Mouse (Mus musculus) CH12.LX (cell line): Measurements from ENCODE around the gene Gse1.

Experiments used
- CHD1 ChIP-seq: IDR thresholded peaks from 2 replicates; pipeline ENCODE4 v1.6.1; 2012; ENCODE audit warnings: low read depth, low read length, improper control_type of control experiment, inconsistent platforms
- CTCF ChIP-seq, 2 experiments: IDR thresholded peaks in 1 of 2; conservative IDR thresholded peaks in 1 of 2; 2 replicates each; pipeline ENCODE4 v1.5.1; 2011 to 2012; ENCODE audit warnings: low read depth in 2 of 2, low read length in 2 of 2, improper control_type of control experiment in 1 of 2, inconsistent platforms in 1 of 2, mild to moderate bottlenecking in 1 of 2, moderate library complexity in 1 of 2
- GABPA ChIP-seq: IDR thresholded peaks from 2 replicates; pipeline ENCODE4 v1.6.1; 2012; ENCODE audit warnings: low read depth, low read length, improper control_type of control experiment, inconsistent platforms; ENCODE audit not compliant: insufficient replicate concordance
- MAFK ChIP-seq: IDR thresholded peaks from 2 replicates; pipeline ENCODE4 v1.6.1; 2011; ENCODE audit warnings: low read length, improper control_type of control experiment; ENCODE audit not compliant: insufficient replicate concordance
- MAX ChIP-seq: IDR thresholded peaks from 2 replicates; pipeline ENCODE4 v1.6.1; 2011; ENCODE audit warnings: low read length, improper control_type of control experiment
- MAZ ChIP-seq: IDR thresholded peaks from 2 replicates; pipeline ENCODE4 v1.6.1; 2012; ENCODE audit warnings: low read depth, mild to moderate bottlenecking, inconsistent platforms, low read length, improper control_type of control experiment, moderate library complexity
- MEF2A ChIP-seq: IDR thresholded peaks from 2 replicates; pipeline ENCODE4 v1.6.1; 2014; ENCODE audit warnings: low read depth, mild to moderate bottlenecking, inconsistent platforms, low read length, improper control_type of control experiment, borderline replicate concordance
- MYC ChIP-seq: IDR thresholded peaks from 2 replicates; pipeline ENCODE4 v1.6.1; 2011; ENCODE audit warnings: low read depth, mild to moderate bottlenecking, improper control_type of control experiment, low read length
- NRF1 ChIP-seq: IDR thresholded peaks from 2 replicates; pipeline ENCODE4 v1.6.1; 2014; ENCODE audit warnings: low read depth, mild to moderate bottlenecking, inconsistent platforms, low read length, improper control_type of control experiment, moderate library complexity
- UBTF ChIP-seq: IDR thresholded peaks from 2 replicates; pipeline ENCODE4 v1.6.1; 2012; ENCODE audit warnings: low read depth, mild to moderate bottlenecking, inconsistent platforms, low read length, improper control_type of control experiment, moderate library complexity
- USF1 ChIP-seq: IDR thresholded peaks from 2 replicates; pipeline ENCODE4 v1.6.1; 2014; ENCODE audit warnings: low read depth, mild to moderate bottlenecking, inconsistent platforms, low read length, improper control_type of control experiment

DNA sequence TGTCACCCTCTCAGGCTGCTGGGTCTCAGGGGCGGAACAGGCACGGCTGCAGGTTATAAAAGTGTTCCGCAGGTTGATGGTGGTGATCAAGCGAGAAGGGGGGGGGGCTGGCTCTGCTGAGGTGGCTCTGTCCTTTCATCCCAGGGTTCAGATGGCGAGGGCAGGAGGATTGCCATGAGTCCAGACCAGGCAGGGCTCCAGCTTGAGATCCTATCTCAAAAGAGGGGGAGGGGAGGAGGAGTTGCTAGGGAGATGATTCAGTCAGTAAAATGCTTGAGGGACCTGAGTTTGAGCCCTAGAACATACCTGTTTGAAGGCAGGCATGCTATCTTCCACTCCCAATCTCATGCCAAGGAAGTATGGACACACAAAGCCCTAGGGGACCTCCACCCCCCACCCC is 332.3 kb downstream of the Gse1 start:
- no peak for TF ChIP-seq CTCF (conservative IDR thresholded peaks at IDR 0.05 in 1 of 2, IDR thresholded peaks at IDR 0.05 in 1 of 2; ENCODE audit: low read depth in 2 of 2, low read length in 2 of 2)
- no peak for TF ChIP-seq UBTF
- TF ChIP-seq MAFK = no peak
- TF ChIP-seq CHD1 = no peak
- TF ChIP-seq USF1 = no peak
- TF ChIP-seq MAX = no peak
- no peak for TF ChIP-seq MEF2A
- no peak for TF ChIP-seq GABPA
- no peak for TF ChIP-seq NRF1
- TF ChIP-seq MAZ = no peak
- TF ChIP-seq MYC = no peak
